Mouse (Mus musculus): ENCODE data around the gene Ahcyl1.

- TF ChIP-seq CTCF (IDR thresholded peaks at IDR 0.05; ENCODE audit: control insufficient read depth, insufficient read depth, low read length), result no peak
- no peak for TF ChIP-seq POLR2A (IDR thresholded peaks at IDR 0.05; ENCODE audit: borderline replicate concordance, control insufficient read depth, low read depth, low read length)
Observed at GRCm38 (mm10) chr3:107626751-107627150, 69.6 kb downstream of the Ahcyl1 start.
